Mouse (Mus musculus) testis, adult 2 months (tissue): ENCODE data around the gene Copg2. TPM values are rescaled to one million over a fixed set of nuclear protein-coding genes. Genes with fewer than 3 reads are reported as not detected.

Source experiments
- H3K27ac ChIP-seq: fragments of 200-500 bp; 2 replicates; pipeline ENCODE4 v1.5.1; 2012; ENCODE audit warnings: low read depth, low read length; ENCODE audit not compliant: control insufficient read depth, insufficient read depth
- H3K27me3 ChIP-seq: fragments of 200-500 bp; 2 replicates; pipeline ENCODE4 v1.6.1; 2012; ENCODE audit warnings: mild to moderate bottlenecking, low read length, moderate library complexity; ENCODE audit not compliant: control insufficient read depth, insufficient read depth
- H3K36me3 ChIP-seq: fragments of 200-500 bp; 2 replicates; pipeline ENCODE4 v1.6.1; 2012; ENCODE audit warnings: mild to moderate bottlenecking, low read length; ENCODE audit not compliant: control insufficient read depth, insufficient read depth
- H3K4me1 ChIP-seq: fragments of 200-500 bp; 2 replicates; pipeline ENCODE4 v1.6.1; 2012; ENCODE audit warnings: low read length; ENCODE audit not compliant: control insufficient read depth, insufficient read depth
- H3K4me3 ChIP-seq: fragments of 200-500 bp; 2 replicates; pipeline ENCODE4 v1.5.1; 2012; ENCODE audit warnings: low read depth, mild to moderate bottlenecking, low read length, moderate library complexity, mixed read lengths; ENCODE audit not compliant: control insufficient read depth
- CTCF ChIP-seq: fragments of 200-500 bp; IDR thresholded peaks from 2 replicates; pipeline ENCODE4 v1.5.1; 2012; ENCODE audit warnings: low read depth, mild to moderate bottlenecking, inconsistent platforms, low read length, moderate library complexity; ENCODE audit not compliant: control insufficient read depth, insufficient read depth, insufficient replicate concordance
- POLR2A ChIP-seq: fragments of 200-500 bp; IDR thresholded peaks from 2 replicates; pipeline ENCODE4 v1.6.1; 2012; ENCODE audit warnings: low read depth, mild to moderate bottlenecking, inconsistent platforms, low read length, moderate library complexity; ENCODE audit not compliant: control insufficient read depth
- polyA plus RNA-seq: library from polyadenylated mRNA; depleted of rRNA; stranded (reverse); fragments of >200 nt; gene quantifications from 2 replicates; pipeline ENCODE4 v1.2.3, GENCODE M21; 2012

Gene Copg2
- polyA plus RNA-seq, 1 experiment = 24.8 TPM

DNA sequence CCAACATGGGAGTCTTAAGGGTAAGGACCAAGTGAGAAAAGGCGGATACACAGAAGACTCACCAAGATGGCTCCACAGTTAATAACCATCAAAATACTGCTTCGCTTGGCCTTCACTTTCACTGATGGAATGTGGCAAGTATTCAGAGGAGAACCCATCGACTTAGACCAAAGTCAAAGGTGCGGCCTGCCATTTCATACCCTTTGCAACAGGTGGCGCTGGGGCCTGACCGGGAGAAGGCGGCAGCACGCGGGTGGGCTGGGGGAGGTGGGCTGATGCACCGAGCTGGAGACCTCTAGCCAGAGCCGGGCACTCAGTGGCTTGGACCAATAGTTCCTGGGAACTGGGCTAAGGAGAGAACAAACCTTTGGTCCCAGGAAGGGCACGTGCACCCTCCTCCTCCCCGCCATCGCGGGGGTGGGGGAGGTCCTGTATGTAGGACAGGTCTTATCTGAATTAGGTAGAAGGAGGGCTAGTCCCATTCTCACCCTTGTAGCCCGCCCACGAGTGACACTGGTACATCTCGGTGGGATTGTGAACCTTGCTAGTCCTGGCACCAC, 163.9 kb downstream of the Copg2 start:
- Histone ChIP-seq H3K36me3 (no peaks in the 10 kb centered on the region), H3K27ac (no peak overlapping the region), H3K4me1 (peaks cover 17% of the 10 kb centered on the region), H3K4me3 (no peak overlapping the region), H3K27me3 (peaks cover 3% of the 10 kb centered on the region; the same call in 1 of the 2 replicates)
- TF ChIP-seq CTCF (no peak), POLR2A (no peak)

DNA sequence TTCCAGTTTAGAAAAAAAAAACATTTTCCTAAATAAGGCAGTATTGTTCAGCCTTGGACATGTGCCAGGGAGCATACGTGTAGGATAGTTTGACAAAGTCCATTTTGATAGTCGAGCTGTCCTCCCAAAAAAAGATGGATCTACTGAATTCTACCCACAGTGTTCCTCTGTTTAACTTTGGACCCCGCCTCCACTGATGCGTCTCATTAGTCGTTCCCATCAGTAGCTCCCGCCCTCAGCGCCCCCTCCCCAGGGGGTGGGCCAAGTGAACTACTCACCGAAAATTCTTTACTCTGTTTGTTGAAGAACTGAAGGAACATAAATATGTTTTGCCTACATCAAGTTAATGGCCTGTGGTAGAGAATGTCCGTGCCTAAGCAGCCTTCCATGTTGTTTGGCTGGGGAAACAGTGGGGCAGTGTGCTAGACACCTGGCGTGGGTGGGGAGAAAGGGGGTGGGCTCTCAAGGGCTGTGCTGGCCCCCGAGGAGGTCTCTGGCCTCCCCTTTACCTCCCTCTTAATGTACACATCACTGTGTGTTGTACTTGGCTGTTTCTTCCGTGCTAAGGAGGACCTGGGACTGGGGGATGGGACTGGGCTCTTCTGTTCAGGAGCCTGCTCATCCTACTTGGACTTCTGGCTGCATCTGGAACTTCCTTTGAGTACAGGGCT, 166.2 kb downstream of the Copg2 start:
- TF ChIP-seq POLR2A (no peak), CTCF (no peak)
- no peak overlapping the region for H3K4me3 ChIP-seq
- H3K4me1 ChIP-seq = peaks cover 13% of the 10 kb centered on the region
- H3K36me3 ChIP-seq = no peaks in the 10 kb centered on the region
- no peak overlapping the region for H3K27ac ChIP-seq
- no peaks in the 10 kb centered on the region; the same call in 1 of the 2 replicates for H3K27me3 ChIP-seq

DNA sequence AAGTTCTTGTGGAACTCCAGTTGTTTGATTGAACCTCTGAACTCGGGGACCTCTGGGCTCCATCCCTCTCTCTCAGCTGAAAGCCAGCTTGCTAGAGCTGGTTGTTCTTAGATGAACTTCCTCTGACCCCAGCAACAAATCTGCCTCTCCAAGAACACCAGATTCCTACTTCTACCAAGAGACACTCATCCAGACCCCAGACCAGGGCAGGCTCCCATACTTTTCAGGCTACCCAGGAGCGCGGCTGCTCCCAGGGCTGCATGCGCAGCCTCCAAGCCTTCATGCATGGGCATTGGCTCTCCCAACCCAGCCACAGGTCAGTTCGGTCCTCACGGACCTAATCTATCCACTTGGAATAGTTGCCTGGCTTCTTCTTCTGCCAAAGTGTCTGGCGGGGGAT, 173.3 kb downstream of the Copg2 start, which contains the start of gene Mest:
TSS of gene Mest (plus strand) at position 217 of the 400 bp plus-strand sequence.
- H3K27me3 ChIP-seq = no peaks in the 10 kb centered on the region

DNA sequence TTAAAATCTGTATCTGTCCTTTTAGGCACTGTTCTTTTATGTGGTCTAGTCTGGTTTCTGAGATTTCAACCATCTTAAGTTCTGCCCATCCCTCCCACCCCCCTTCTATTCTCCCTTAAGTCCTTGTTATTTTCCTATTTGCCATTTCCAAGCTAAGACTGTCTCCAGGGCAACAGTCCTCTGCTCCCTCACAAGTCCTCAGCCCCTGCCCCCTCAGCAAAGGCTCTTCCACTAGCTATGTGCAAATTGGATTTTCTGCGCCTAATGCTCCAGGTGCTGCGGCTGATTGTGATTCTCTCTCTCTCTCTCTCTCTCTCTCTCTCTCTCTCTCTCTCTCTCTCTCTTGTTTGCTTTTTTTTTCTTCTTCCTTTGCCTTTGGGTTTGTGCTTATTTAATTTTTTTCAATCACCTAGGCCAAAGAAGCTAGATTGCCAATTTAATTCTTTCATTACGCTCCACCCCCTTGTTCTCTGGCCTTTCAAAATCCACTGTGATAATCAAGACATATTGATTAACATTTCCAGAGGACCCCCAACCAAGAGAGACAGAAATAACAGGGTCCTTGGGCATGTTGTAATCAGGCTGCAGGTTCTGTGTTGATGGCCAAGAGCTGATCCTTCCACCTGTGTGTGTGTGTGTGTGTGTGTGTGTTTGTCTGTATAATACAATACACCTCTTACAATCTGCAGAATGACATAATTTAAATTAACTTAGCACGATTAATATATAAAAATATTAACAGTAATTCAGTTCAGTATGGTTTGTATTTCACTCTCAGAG, 174.0 kb downstream of the Copg2 start:
- TF ChIP-seq CTCF (no peak), POLR2A (no peak)
- no peak overlapping the region for H3K27ac ChIP-seq

More for the DNA sequence above, 173.3 kb downstream of the Copg2 start, which contains the start of gene Mest:
- TF ChIP-seq POLR2A = no peak
- no peak for TF ChIP-seq CTCF
- Histone ChIP-seq H3K36me3 (no peaks in the 10 kb centered on the region), H3K27ac (no peak within 1 kb of the TSS), H3K4me3 (no peak within 1 kb of the TSS), H3K4me1 (no peaks in the 10 kb centered on the region)

DNA sequence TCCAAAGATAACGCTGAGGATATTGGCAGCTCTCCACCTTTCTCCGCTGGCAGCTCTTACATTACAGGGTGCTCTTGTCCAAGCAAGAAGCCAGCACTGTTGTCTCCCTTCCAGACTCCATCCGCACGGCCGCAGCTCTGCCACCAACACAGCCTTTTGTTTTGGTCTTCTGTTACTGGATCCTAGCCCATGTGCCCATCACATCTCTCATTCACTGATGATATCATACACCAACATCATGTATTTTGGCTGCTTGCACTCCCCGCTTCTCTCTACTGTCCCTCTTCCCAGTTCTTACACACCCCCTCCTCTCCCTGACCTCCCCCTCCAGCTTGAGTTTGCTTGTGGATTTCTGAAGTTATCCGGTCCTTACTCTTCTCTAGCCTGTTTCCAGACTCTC, 179.8 kb downstream of the Copg2 start:
- TF ChIP-seq CTCF (no peak), POLR2A (no peak)
- Histone ChIP-seq H3K27me3 (no peaks in the 10 kb centered on the region), H3K27ac (no peak overlapping the region), H3K4me1 (no peaks in the 10 kb centered on the region), H3K36me3 (no peaks in the 10 kb centered on the region), H3K4me3 (no peak overlapping the region)

More for the DNA sequence above, 174.0 kb downstream of the Copg2 start:
- Histone ChIP-seq H3K4me3 (no peak overlapping the region), H3K36me3 (no peaks in the 10 kb centered on the region), H3K27me3 (no peaks in the 10 kb centered on the region), H3K4me1 (no peaks in the 10 kb centered on the region)

DNA sequence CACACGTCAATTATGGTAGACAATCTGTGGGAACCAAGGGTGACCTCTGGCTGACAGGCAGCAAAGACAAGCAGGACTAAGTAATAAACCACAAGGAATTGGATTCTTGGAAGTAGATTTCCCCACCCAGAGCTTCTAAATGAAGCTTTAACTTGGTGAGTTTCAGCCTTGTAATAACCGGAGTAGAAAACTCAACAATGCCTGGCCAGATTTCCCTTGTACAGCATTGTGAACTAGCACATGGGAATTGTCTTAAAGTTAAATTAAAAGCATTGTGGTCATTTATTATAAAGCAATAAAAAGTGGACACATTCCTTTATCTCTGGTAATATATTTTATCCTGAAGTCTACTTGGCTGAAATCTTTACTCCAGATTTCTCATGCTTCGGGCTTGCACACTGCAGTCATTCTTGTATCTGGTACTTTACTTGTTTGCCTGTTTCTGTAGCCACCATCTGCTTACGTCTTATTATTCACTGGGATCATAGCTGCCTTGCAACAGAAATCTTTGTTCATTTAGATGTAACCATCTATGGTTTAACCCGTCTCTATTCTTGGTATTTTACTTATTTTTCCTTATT, 181.6 kb downstream of the Copg2 start:
- no peak for TF ChIP-seq CTCF
- no peak for TF ChIP-seq POLR2A
- Histone ChIP-seq H3K27ac (no peak overlapping the region), H3K4me3 (no peak overlapping the region), H3K27me3 (no peaks in the 10 kb centered on the region), H3K36me3 (no peaks in the 10 kb centered on the region), H3K4me1 (peaks cover 3% of the 10 kb centered on the region; the same call in 1 of the 2 replicates)

DNA sequence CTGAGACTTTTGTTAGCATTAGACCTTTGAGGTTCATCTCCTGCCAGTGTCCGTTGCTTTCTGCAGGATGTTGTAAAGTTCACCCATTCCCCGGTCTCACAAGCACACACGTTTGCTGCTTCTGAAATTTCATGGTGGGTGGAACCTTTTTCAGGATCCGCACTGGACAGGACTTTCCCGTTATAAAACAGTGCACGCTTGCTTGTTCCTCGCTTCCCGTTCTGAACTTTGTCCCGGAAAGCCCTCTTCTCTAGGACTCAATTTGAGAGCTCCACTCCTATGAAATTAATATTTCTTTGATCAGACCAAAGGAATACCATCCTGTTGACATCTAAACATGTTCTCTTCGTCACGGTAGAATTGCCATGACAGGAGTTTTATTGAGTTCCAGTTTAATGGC, 182.7 kb downstream of the Copg2 start:
- no peak overlapping the region for H3K4me3 ChIP-seq
- TF ChIP-seq CTCF = no peak
- no peak for TF ChIP-seq POLR2A
- H3K4me1 ChIP-seq = peaks cover 3% of the 10 kb centered on the region; the same call in 1 of the 2 replicates
- H3K27me3 ChIP-seq = no peaks in the 10 kb centered on the region
- H3K27ac ChIP-seq = no peak overlapping the region
- H3K36me3 ChIP-seq = no peaks in the 10 kb centered on the region
